Mouse (Mus musculus) thymus, adult 2 months (tissue): ENCODE results near the gene Krt2. TPM values are rescaled to one million over a fixed set of nuclear protein-coding genes. Genes with fewer than 3 reads are reported as not detected.

ENCODE experiments used
- DNase-seq: peaks from one replicate; pipeline ENCODE4 v3.0.0; 2021
- H3K27ac ChIP-seq: fragments of 200-500 bp; 2 replicates; pipeline ENCODE4 v1.5.1; 2012; ENCODE audit warnings: low read length, control low read depth; ENCODE audit not compliant: control insufficient read depth, insufficient read depth
- H3K27me3 ChIP-seq: fragments of 200-500 bp; 2 replicates; pipeline ENCODE4 v1.6.1; 2012; ENCODE audit warnings: mild to moderate bottlenecking, low read length, moderate library complexity, mixed read lengths; ENCODE audit not compliant: control insufficient read depth, insufficient read depth
- H3K36me3 ChIP-seq: fragments of 200-500 bp; 2 replicates; pipeline ENCODE4 v1.6.1; 2012; ENCODE audit warnings: mild to moderate bottlenecking, low read length, moderate library complexity; ENCODE audit not compliant: control insufficient read depth, insufficient read depth
- H3K4me1 ChIP-seq: fragments of 200-500 bp; replicated peaks from 2 replicates; pipeline ENCODE4 v1.6.1; 2012; ENCODE audit warnings: low read length; ENCODE audit not compliant: control insufficient read depth, insufficient read depth
- H3K4me3 ChIP-seq: fragments of 200-500 bp; 2 replicates; pipeline ENCODE4 v1.5.1; 2012; ENCODE audit warnings: mild to moderate bottlenecking, low read length, control low read depth, moderate library complexity; ENCODE audit not compliant: control insufficient read depth, insufficient read depth
- CTCF ChIP-seq: fragments of 200-500 bp; IDR thresholded peaks from 2 replicates; pipeline ENCODE4 v1.5.1; 2012; ENCODE audit warnings: mild to moderate bottlenecking, control low read depth, low read length, moderate library complexity, borderline replicate concordance; ENCODE audit not compliant: control insufficient read depth, poor library complexity, insufficient read depth; ENCODE audit errors: extremely low read depth
- POLR2A ChIP-seq: fragments of 200-500 bp; IDR thresholded peaks from 2 replicates; pipeline ENCODE4 v1.6.1; 2012; ENCODE audit warnings: mild to moderate bottlenecking, low read length, control low read depth, moderate library complexity; ENCODE audit not compliant: control insufficient read depth, poor library complexity, insufficient read depth; ENCODE audit errors: extremely low read depth
- WGBS: fragments of 180-500 bp; shearing (Covaris S2); methylation state at CpG from one replicate; pipeline ENCODE4 v1.1.7; 2018; 5-methylcytosine and 5-hydroxymethylcytosine counted together
- polyA plus RNA-seq: library from polyadenylated mRNA; depleted of rRNA; stranded (reverse); fragments of >200 nt; gene quantifications from 2 replicates; pipeline ENCODE4 v1.2.3, GENCODE M21; 2012; rRNA removed

Gene Krt2
- polyA plus RNA-seq = 0.16 TPM in 1 of 2 replicates, not detected in the other

DNA sequence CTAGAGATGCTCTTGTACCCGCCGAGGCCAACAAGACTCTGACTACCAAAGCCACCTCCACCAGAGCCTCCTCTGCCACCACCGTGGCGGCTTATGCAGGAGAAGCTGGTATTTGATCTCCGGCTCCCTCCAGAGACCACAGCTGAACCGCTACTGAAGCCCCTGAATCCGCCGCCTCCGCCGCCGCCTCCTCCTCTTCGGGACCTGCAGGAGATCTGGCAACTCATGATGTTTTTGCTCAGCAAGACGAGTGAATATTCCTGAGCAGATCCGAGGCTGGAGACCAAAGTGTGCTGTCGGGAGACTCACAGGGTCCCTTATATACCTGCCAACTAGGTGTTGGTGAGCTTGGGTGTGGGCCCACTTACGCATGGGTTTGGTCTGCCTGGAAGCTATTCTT is at the start of gene Krt2:
TSS of gene Krt2 (minus strand) at position 295 of the 400 bp plus-strand sequence.
- WGBS = 84% methylated on average over 16 of the region's 16 CpGs
- H3K4me3 ChIP-seq = no peak within 1 kb of the TSS
- no peaks in the 10 kb centered on the region for H3K27me3 ChIP-seq
- no peak for TF ChIP-seq CTCF
- H3K27ac ChIP-seq = no peak within 1 kb of the TSS
- no peak for DNase-seq
- H3K4me1 ChIP-seq = no peaks in the 10 kb centered on the region
- no peaks in the 10 kb centered on the region for H3K36me3 ChIP-seq

DNA sequence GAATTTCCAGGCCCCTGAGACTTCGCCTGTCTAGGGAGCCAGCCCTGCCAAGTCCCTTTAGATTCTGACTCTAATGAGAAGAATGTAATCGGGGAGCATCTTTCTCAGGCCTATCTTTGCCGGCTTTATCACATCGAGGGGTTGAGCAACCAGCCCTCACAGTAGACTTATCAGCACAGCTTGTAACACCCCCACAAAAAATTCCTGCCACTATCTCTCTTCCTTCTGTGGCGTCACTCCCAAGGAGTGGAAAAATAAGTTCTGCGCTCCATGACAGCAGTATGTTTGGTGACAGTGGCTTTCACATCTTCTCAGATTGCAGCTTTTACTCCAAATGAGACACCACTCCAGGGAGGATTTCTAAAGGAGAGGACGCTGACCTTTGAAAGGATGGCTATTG is 48.8 kb upstream of the Krt2 start:
- Histone ChIP-seq H3K27ac (no peak overlapping the region), H3K4me1 (no peaks in the 10 kb centered on the region), H3K27me3 (0 out of 2 replicates have a peak, but pooled peaks cover 2% of the 10 kb centered on the region), H3K4me3 (no peak overlapping the region), H3K36me3 (no peaks in the 10 kb centered on the region)
- 89% methylated on average over 7 of the region's 7 CpGs for WGBS
- TF ChIP-seq POLR2A = no peak
- no peak for TF ChIP-seq CTCF
- DNase-seq = no peak

DNA sequence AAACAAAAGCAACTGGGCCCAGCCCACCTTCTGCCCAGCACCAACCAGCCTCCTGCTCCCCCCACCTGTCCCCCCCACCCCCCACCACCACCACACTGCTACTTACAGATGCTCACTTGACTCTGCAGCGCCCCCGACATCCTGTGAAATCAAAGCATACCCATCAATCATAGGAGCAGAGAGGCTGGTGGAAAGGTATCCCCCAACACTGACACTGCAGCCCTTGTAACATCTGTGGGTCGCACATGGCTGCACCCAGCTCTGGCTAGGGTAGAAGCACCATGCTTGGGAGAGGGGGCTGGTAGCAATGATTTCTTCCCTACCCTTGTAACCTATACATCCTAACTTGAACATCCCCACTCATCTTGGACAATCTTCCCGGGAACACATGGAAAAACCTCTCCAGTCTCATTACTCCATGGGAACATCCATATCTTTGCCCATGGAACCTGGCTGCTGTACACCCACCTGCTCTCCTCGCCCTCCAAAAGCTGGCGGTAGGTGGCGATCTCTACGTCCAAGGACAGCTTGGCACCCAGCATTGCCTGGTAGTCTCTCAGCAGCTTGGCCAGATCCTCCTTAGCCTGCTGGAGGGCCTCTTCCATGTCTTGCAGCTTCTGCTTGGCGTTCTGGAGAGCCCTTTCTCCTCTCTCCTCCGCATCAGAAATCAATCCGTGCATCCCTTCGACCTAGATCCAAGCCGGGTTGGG is 42.6 kb upstream of the Krt2 start:
- no peak for DNase-seq
- no peak overlapping the region for H3K27ac ChIP-seq
- WGBS = 64% methylated on average over 13 of the region's 13 CpGs
- H3K36me3 ChIP-seq = no peaks in the 10 kb centered on the region
- H3K27me3 ChIP-seq = peaks cover 10% of the 10 kb centered on the region; the same call in 1 of the 2 replicates
- TF ChIP-seq CTCF = no peak
- TF ChIP-seq POLR2A = no peak
- no peak overlapping the region for H3K4me3 ChIP-seq
- H3K4me1 ChIP-seq = 0 out of 2 replicates have a peak, but pooled peaks cover 2% of the 10 kb centered on the region

DNA sequence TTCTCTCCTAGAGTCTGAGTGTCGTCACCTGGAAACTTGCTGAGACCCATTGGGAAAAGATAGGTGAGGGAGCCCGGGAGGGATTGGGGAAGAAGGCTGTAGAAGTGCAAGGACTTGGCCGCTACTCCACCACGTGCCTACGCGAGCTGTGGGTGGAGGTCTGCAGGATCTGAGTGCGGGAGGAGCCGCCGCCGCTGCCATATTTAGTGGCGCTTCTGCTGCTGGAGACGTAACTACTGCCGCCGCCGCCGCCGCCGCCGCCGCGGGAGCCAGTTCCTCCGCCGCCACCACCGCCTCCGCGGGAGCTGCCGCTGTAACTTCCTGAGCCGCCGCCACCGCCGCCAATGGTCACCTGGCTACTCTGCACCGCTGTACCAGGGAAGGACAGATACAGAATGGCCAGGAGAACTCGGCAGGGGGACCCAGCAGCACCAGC is 41.8 kb upstream of the Krt2 start:
- WGBS = 2% methylated on average over 33 of the region's 33 CpGs
- peaks cover 10% of the 10 kb centered on the region; the same call in 1 of the 2 replicates for H3K27me3 ChIP-seq
- H3K27ac ChIP-seq = no peak overlapping the region
- 0 out of 2 replicates have a peak, but pooled peaks cover 2% of the 10 kb centered on the region for H3K4me1 ChIP-seq
- H3K36me3 ChIP-seq = no peaks in the 10 kb centered on the region
- peak overlapping the region; percentile 19; the same call in 1 of the 2 replicates for H3K4me3 ChIP-seq
- TF ChIP-seq POLR2A (no peak), CTCF (no peak)
- peak; percentile 8 for DNase-seq

DNA sequence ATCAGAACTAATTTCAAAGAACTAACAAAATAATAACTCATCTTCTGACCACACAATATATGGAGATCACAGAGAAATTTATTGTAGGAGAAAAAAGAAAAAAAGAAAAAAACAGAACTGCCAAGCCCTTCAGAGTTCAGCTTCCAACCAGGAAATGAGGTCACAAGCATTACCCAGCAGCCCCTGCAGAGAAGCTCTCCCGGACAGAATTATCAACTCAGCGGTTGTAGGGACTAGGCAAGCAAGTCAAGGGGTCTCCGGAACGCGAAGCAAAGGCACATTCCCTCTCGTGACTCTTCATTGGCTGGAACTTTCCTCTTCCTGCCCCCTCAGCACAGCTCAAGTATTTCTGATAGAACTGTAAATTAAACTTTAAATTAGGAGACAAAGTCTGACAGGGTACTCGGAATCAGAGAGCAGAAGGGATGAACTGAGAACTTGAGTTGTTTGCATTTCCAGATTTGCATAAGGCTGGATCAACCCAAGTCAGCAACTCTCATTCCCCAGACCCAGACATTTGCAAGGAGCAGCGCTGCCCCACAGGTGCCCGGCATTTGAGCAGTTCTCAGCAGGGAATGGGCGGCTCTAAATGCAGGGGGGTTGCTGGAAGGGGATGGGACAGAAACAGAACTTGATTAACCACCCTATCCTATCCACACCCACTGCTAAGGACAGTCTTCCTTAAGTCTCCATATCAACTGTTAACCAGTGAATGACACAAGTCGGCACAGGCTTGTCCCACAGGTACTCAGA is 40.9 kb upstream of the Krt2 start:
- Histone ChIP-seq H3K27me3 (peaks cover 10% of the 10 kb centered on the region; the same call in 1 of the 2 replicates), H3K4me3 (no peak overlapping the region), H3K27ac (no peak overlapping the region), H3K4me1 (0 out of 2 replicates have a peak, but pooled peaks cover 2% of the 10 kb centered on the region), H3K36me3 (no peaks in the 10 kb centered on the region)
- TF ChIP-seq POLR2A = no peak
- no peak for TF ChIP-seq CTCF
- no peak for DNase-seq
- WGBS = 33% methylated on average over 11 of the region's 11 CpGs

DNA sequence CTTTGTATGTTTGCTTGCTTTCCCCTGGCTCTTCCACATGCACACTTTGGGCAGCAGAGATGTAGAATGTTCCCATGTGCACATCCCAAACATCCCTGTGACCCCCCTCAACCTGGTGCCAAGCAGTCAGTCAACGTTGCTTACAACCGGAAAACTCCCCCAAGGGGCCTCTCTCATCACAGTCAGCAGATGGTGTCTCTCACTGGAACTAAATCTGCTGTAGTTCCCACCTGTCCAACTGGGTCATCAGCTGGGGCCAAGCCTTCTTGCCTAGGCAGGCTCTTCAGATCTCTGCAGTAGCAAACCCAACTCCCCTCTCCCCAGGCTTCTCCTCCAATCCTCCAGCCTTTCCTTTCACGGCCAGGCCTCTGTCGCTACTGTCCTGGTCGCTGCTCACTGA is 38.7 kb upstream of the Krt2 start:
- peaks cover 9% of the 10 kb centered on the region; the same call in 1 of the 2 replicates for H3K27me3 ChIP-seq
- H3K36me3 ChIP-seq = no peaks in the 10 kb centered on the region
- no peak for TF ChIP-seq CTCF
- no peak for TF ChIP-seq POLR2A
- no peak for DNase-seq
- H3K27ac ChIP-seq = no peak overlapping the region
- H3K4me1 ChIP-seq = 0 out of 2 replicates have a peak, but pooled peaks cover 2% of the 10 kb centered on the region
- WGBS = 79% methylated on average over 5 of the region's 5 CpGs
- H3K4me3 ChIP-seq = no peak overlapping the region
